Mouse (Mus musculus): ENCODE results near the gene 1700030J22Rik. TPM values are rescaled to one million over a fixed set of nuclear protein-coding genes. Genes with fewer than 3 reads are reported as not detected.

The 1700030J22Rik gene
- polyA plus RNA-seq, 1 experiment from 2014 or later: 2.4 TPM

- Histone ChIP-seq H3K4me2 (ENCODE audit: low read depth, low read length) (peak overlapping the region; percentile 91), H3K27me3 (replicated peaks; ENCODE audit: control insufficient read depth, insufficient read depth, low read length) (no peaks in the 10 kb centered on the region), H3K4me1 (ENCODE audit: control insufficient read depth, insufficient read depth, low read length) (peaks cover 8% of the 10 kb centered on the region), H3K27ac (replicated peaks; ENCODE audit: low read depth, low read length) (peak overlapping the region; percentile 63; the same call in 1 of the 2 replicates), H3K36me3 (ENCODE audit: control insufficient read depth, insufficient read depth, low read length) (no peaks in the 10 kb centered on the region), H3K9ac (ENCODE audit: low read depth, low read length) (peak overlapping the region; percentile 54), H3K4me3 (ENCODE audit: low read depth, low read length) (peak overlapping the region; percentile 73), H3K9me3 (ENCODE audit: control insufficient read depth, low read length) (no peaks in the 10 kb centered on the region)
- DNase-seq (ENCODE audit: low spot score) (no peak), ATAC-seq (ENCODE audit: low read depth) (no peak)
- WGBS: 65% methylated on average over 11 of the region's 11 CpGs
Observed at GRCm38 (mm10) chr8:116994016-116994716, 15.4 kb upstream of the 1700030J22Rik start.

DNA sequence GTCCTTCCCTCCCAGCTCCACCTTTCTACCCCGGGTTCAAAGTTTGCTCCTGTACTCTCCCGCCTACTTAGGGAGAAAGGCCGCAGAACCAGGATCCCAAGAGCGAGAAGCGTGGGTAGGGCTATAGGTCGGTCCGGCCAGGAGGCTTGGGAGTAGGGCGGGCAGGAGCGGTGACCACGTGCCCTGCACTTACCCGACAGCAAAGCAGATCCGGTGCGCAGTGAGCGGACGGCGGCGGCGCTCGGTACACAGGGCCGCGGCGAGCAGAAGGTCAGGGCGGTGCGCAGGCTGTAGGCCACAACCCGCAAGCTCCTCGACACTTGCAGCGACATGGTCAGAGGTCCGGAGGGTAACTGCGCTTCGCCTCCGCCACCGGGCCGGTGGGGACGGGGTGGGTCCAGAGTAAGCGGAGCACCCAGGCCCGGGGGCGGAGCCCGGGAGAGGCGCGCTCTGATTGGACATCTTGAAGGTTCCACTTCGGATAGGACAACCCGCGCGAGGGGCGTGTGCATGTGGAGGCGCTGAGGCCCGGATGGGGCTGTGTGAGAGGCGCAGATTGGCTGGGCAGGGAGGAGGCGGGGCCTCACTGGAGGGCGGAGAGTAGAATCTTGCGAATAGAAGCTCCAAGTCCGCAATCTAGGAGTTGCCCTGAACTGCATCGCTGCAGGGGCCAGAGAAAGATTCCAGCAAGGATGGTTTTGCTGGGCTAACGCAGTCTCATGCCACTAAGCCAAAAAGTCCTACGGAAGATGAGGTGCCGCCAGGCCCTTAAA lies 14.5 kb upstream of the 1700030J22Rik start, which contains the start of gene Gcsh:
Gene Gcsh (minus strand): TSS at position 443 of the 773 bp plus-strand sequence.
- H3K9ac ChIP-seq (ENCODE audit: low read depth, low read length): peak within 1 kb of the TSS; percentile 69
- ATAC-seq (ENCODE audit: low read depth) (peak; percentile 100), DNase-seq (ENCODE audit: low spot score) (peak; percentile 100)
- H3K4me1 ChIP-seq (ENCODE audit: control insufficient read depth, insufficient read depth, low read length): peaks cover 8% of the 10 kb centered on the region
- H3K4me3 ChIP-seq (ENCODE audit: low read depth, low read length): peak within 1 kb of the TSS; percentile 73
- 1% methylated on average over 46 of the region's 56 CpGs for WGBS
- peak within 1 kb of the TSS; percentile 91 for H3K4me2 ChIP-seq (ENCODE audit: low read depth, low read length)
- no peaks in the 10 kb centered on the region; the same call in 1 of the 2 replicates for H3K36me3 ChIP-seq (ENCODE audit: control insufficient read depth, insufficient read depth, low read length)
- no peaks in the 10 kb centered on the region for H3K9me3 ChIP-seq (ENCODE audit: control insufficient read depth, low read length)
- peak within 1 kb of the TSS; percentile 63 for H3K27ac ChIP-seq (replicated peaks; ENCODE audit: low read depth, low read length)
- H3K27me3 ChIP-seq (replicated peaks; ENCODE audit: control insufficient read depth, insufficient read depth, low read length): no peaks in the 10 kb centered on the region

DNA sequence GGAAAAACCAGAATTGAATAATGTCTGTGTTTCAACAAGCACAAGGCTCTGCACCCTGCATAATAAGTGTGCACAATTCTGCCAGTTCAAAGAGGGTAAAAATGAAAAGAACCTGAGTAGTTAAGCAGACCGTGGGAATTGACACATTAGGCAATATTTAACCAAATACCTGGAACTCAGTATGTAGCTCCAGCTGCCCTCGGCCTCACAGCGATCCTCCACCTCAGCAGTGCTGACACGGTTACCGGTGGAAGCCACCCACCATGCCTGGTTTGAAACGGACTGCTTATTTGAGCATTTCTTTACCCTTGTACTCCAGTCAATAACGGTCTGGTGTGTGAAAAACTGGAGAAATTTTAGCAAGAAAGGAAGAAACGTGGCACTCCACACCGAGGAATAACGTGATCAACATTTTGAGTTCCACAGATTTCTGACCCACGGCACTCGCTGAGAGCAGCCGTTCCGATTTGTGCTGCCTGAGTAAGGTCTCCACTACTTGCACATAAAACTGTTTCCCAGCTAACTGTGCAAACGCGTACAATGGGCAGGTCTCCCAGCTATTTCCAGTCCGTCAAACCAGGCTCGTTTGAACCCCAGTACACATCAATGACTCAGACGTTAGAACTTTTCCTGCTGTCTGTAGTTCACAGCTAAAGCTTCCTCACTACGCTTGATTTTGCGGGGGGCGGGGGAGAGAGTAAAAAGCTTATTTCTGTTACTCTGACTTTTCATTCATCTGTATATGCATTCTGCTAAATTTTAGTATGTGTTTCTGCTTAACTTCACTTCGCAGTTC lies 13.6 kb upstream of the 1700030J22Rik start:
- peak overlapping the region; percentile 73 for H3K4me3 ChIP-seq (ENCODE audit: low read depth, low read length)
- no peak for ATAC-seq (ENCODE audit: low read depth)
- peak overlapping the region; percentile 69 for H3K9ac ChIP-seq (ENCODE audit: low read depth, low read length)
- no peaks in the 10 kb centered on the region for H3K27me3 ChIP-seq (replicated peaks; ENCODE audit: control insufficient read depth, insufficient read depth, low read length)
- H3K27ac ChIP-seq (replicated peaks; ENCODE audit: low read depth, low read length): no peak overlapping the region
- 9% methylated on average over 23 of the region's 23 CpGs for WGBS
- peak overlapping the region; percentile 91 for H3K4me2 ChIP-seq (ENCODE audit: low read depth, low read length)
- DNase-seq (ENCODE audit: low spot score): peak; percentile 27
- no peaks in the 10 kb centered on the region for H3K9me3 ChIP-seq (ENCODE audit: control insufficient read depth, low read length)
- H3K4me1 ChIP-seq (ENCODE audit: control insufficient read depth, insufficient read depth, low read length): peaks cover 8% of the 10 kb centered on the region
- H3K36me3 ChIP-seq (ENCODE audit: control insufficient read depth, insufficient read depth, low read length): peaks cover 4% of the 10 kb centered on the region; the same call in 1 of the 2 replicates

DNA sequence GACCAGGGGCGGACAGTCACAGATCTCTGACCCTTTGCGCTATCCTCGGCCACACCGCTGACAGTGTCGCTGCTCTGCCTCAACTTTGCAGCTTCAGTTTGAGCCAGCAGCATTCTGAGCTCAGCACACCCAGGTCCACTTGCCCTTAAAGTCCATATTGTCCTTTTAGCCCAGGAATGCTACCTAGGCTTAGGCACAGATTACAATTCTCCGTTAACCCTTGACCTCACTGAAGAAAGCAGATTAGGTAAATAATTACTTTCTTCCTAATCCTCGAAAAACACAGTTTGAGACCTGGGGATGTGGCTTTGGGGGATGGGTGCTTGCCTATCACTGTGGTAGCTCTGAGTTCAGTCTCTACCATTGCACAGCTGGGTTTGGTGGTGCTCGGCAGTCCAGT lies 12.5 kb upstream of the 1700030J22Rik start:
- Histone ChIP-seq H3K27ac (replicated peaks; ENCODE audit: low read depth, low read length) (no peak overlapping the region), H3K9ac (ENCODE audit: low read depth, low read length) (no peak overlapping the region), H3K36me3 (ENCODE audit: control insufficient read depth, insufficient read depth, low read length) (peaks cover 15% of the 10 kb centered on the region; the same call in 1 of the 2 replicates), H3K4me1 (ENCODE audit: control insufficient read depth, insufficient read depth, low read length) (peaks cover 8% of the 10 kb centered on the region), H3K4me2 (ENCODE audit: low read depth, low read length) (no peak overlapping the region), H3K4me3 (ENCODE audit: low read depth, low read length) (no peak overlapping the region), H3K27me3 (replicated peaks; ENCODE audit: control insufficient read depth, insufficient read depth, low read length) (no peaks in the 10 kb centered on the region), H3K9me3 (ENCODE audit: control insufficient read depth, low read length) (no peaks in the 10 kb centered on the region)
- no peak for DNase-seq (ENCODE audit: low spot score)
- WGBS: 90% methylated on average over 8 of the region's 8 CpGs
- no peak for ATAC-seq (ENCODE audit: low read depth)

DNA sequence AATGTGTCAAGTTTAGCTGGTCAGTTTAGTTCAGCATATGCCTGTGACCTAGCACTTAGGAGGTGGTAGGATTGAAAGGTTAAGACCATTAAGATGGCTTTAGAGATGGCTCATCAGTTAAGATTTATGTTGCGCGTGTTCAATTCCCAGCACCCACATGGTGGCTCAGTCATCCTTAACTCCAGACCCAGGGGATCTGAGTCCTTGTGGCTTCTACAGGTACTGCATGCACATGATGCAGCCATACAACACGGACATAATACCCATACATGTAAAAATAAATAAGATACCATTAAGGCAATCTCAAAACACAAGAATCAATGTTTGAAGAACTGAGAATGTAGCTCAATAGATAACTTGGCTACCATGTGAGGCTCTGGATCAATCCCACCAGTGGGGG lies 11.1 kb upstream of the 1700030J22Rik start:
- H3K4me3 ChIP-seq (ENCODE audit: low read depth, low read length): no peak overlapping the region
- no peaks in the 10 kb centered on the region for H3K9me3 ChIP-seq (ENCODE audit: control insufficient read depth, low read length)
- no peak for ATAC-seq (ENCODE audit: low read depth)
- no peak for DNase-seq (ENCODE audit: low spot score)
- H3K27me3 ChIP-seq (replicated peaks; ENCODE audit: control insufficient read depth, insufficient read depth, low read length): no peaks in the 10 kb centered on the region
- no peak overlapping the region for H3K9ac ChIP-seq (ENCODE audit: low read depth, low read length)
- no peak overlapping the region for H3K27ac ChIP-seq (replicated peaks; ENCODE audit: low read depth, low read length)
- no peak overlapping the region for H3K4me2 ChIP-seq (ENCODE audit: low read depth, low read length)
- 97% methylated on average over 3 of the region's 3 CpGs for WGBS
- H3K4me1 ChIP-seq (ENCODE audit: control insufficient read depth, insufficient read depth, low read length): peaks cover 8% of the 10 kb centered on the region
- H3K36me3 ChIP-seq (ENCODE audit: control insufficient read depth, insufficient read depth, low read length): peaks cover 26% of the 10 kb centered on the region; the same call in 1 of the 2 replicates

- ATAC-seq (ENCODE audit: low read depth): no peak
- H3K4me3 ChIP-seq (ENCODE audit: low read depth, low read length): no peak overlapping the region
- peak overlapping the region; percentile 18; the same call in 1 of the 2 replicates for H3K4me2 ChIP-seq (ENCODE audit: low read depth, low read length)
- no peak overlapping the region for H3K9ac ChIP-seq (ENCODE audit: low read depth, low read length)
- H3K36me3 ChIP-seq (ENCODE audit: control insufficient read depth, insufficient read depth, low read length): peaks cover 14% of the 10 kb centered on the region
- H3K27ac ChIP-seq (replicated peaks; ENCODE audit: low read depth, low read length): no peak overlapping the region
- WGBS: 21% methylated on average over 4 of the region's 4 CpGs
- DNase-seq (ENCODE audit: low spot score): peak; percentile 79
- H3K9me3 ChIP-seq (ENCODE audit: control insufficient read depth, low read length): no peaks in the 10 kb centered on the region
- H3K4me1 ChIP-seq (ENCODE audit: control insufficient read depth, insufficient read depth, low read length): peaks cover 4% of the 10 kb centered on the region; the same call in 1 of the 2 replicates
- H3K27me3 ChIP-seq (replicated peaks; ENCODE audit: control insufficient read depth, insufficient read depth, low read length): no peaks in the 10 kb centered on the region
Observed at GRCm38 (mm10) chr8:116980117-116980516, 1.4 kb upstream of the 1700030J22Rik start.

DNA sequence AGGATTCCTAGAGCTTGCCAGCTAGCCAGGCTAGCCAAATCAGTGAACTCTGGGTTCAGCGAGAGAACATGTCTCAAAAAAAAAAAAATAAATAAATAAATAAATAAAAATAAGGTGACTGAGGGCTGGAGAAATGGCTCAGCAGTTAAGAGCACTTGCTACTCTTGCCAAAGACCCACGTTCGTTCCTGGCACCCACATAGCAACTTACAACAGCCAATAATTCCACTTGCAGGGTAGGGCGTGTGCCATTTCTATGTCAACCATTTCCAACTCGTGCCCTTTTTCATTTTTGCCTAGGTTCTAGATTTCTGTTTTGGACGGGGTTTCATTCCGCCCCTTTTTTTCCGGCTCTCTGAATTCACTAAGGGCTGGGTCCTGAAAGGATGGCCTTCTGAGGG lies 707 bp downstream of the 1700030J22Rik start:
- peak overlapping the region; percentile 59; the same call in 1 of the 2 replicates for H3K27ac ChIP-seq (replicated peaks; ENCODE audit: low read depth, low read length)
- H3K4me2 ChIP-seq (ENCODE audit: low read depth, low read length): peak overlapping the region; percentile 92
- H3K9ac ChIP-seq (ENCODE audit: low read depth, low read length): peak overlapping the region; percentile 57
- peak overlapping the region; percentile 85 for H3K4me3 ChIP-seq (ENCODE audit: low read depth, low read length)
- peaks cover 6% of the 10 kb centered on the region for H3K36me3 ChIP-seq (ENCODE audit: control insufficient read depth, insufficient read depth, low read length)
- DNase-seq (ENCODE audit: low spot score) (no peak), ATAC-seq (ENCODE audit: low read depth) (no peak)
- peaks cover 4% of the 10 kb centered on the region; the same call in 1 of the 2 replicates for H3K4me1 ChIP-seq (ENCODE audit: control insufficient read depth, insufficient read depth, low read length)
- H3K9me3 ChIP-seq (ENCODE audit: control insufficient read depth, low read length): no peaks in the 10 kb centered on the region
- H3K27me3 ChIP-seq (replicated peaks; ENCODE audit: control insufficient read depth, insufficient read depth, low read length): no peaks in the 10 kb centered on the region
- WGBS: 30% methylated on average over 8 of the region's 8 CpGs

DNA sequence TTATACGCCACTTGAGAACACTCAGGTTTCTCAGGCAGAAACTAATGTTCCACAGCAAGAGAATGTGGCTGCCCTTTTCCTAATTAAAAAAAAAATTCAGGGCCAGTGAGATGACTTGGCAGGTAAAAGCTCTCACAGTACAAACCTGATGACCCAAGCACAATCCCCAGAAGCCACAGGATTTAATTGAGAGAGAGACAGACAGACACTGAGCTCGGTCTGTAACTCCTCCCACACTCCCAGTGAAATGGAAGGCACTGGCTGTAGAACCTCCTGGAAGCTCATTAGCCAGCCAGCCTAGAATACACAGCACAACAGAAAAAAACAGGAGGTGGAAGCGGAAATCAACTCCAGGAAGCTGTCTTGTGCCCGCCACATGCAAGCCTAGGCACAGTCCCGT lies 3.2 kb downstream of the 1700030J22Rik start:
- no peak overlapping the region for H3K27ac ChIP-seq (replicated peaks; ENCODE audit: low read depth, low read length)
- H3K4me2 ChIP-seq (ENCODE audit: low read depth, low read length): no peak overlapping the region
- H3K4me3 ChIP-seq (ENCODE audit: low read depth, low read length): no peak overlapping the region
- H3K9ac ChIP-seq (ENCODE audit: low read depth, low read length): no peak overlapping the region
- H3K9me3 ChIP-seq (ENCODE audit: control insufficient read depth, low read length): no peaks in the 10 kb centered on the region
- no peaks in the 10 kb centered on the region for H3K27me3 ChIP-seq (replicated peaks; ENCODE audit: control insufficient read depth, insufficient read depth, low read length)
- ATAC-seq (ENCODE audit: low read depth): no peak
- H3K4me1 ChIP-seq (ENCODE audit: control insufficient read depth, insufficient read depth, low read length): peaks cover 4% of the 10 kb centered on the region; the same call in 1 of the 2 replicates
- no peaks in the 10 kb centered on the region for H3K36me3 ChIP-seq (ENCODE audit: control insufficient read depth, insufficient read depth, low read length)
- 50% methylated on average over 5 of the region's 5 CpGs for WGBS
- no peak for DNase-seq (ENCODE audit: low spot score)
